Mouse (Mus musculus) 3T3-L1 (cell line): ENCODE results near the gene Harbi1.
"Not testable (repeated sequence)": the region's sequence is repeated elsewhere in the genome, so short reads cannot be mapped to it uniquely, and the experiment has no call there.

ENCODE experiments used
- DNase-seq: peaks from one replicate; pipeline ENCODE4 v3.0.0-alpha.2; 2015; ENCODE audit warnings: low read depth, low spot score

The Harbi1 gene

GRCm38 (mm10) chr2:91714921-91715320 lies 4.3 kb downstream of the Harbi1 start:
- no peak for DNase-seq

- DNase-seq = no peak
Measured at GRCm38 (mm10) chr2:91718276-91718675, 7.6 kb downstream of the Harbi1 start.

GRCm38 (mm10) chr2:91723382-91723781 lies 12.7 kb downstream of the Harbi1 start:
- DNase-seq = no peak

- DNase-seq = no peak
Measured at GRCm38 (mm10) chr2:91723951-91724350, 13.3 kb downstream of the Harbi1 start.

GRCm38 (mm10) chr2:91724716-91725115 lies 14.1 kb downstream of the Harbi1 start:
- no peak for DNase-seq

GRCm38 (mm10) chr2:91725476-91725875 lies 14.8 kb downstream of the Harbi1 start:
- DNase-seq = not testable (repeated sequence)

GRCm38 (mm10) chr2:91727011-91727410 lies 16.4 kb downstream of the Harbi1 start:
- DNase-seq = no peak

GRCm38 (mm10) chr2:91729571-91729970 lies 18.9 kb downstream of the Harbi1 start:
- DNase-seq = no peak

GRCm38 (mm10) chr2:91729971-91730821 lies 19.5 kb downstream of the Harbi1 start, which contains the start of gene Ambra1:
Ambra1 (plus strand) TSS chr2:91730134.
- peak; percentile 96 for DNase-seq

GRCm38 (mm10) chr2:91735221-91735620 lies 24.6 kb downstream of the Harbi1 start:
- DNase-seq = no peak

GRCm38 (mm10) chr2:91739586-91739985 lies 28.9 kb downstream of the Harbi1 start:
- no peak for DNase-seq

- no peak for DNase-seq
Measured at GRCm38 (mm10) chr2:91744686-91745085, 34.0 kb downstream of the Harbi1 start.

- no peak for DNase-seq
Measured at GRCm38 (mm10) chr2:91749811-91750261, 39.2 kb downstream of the Harbi1 start.
